In the genomic region with DNA sequence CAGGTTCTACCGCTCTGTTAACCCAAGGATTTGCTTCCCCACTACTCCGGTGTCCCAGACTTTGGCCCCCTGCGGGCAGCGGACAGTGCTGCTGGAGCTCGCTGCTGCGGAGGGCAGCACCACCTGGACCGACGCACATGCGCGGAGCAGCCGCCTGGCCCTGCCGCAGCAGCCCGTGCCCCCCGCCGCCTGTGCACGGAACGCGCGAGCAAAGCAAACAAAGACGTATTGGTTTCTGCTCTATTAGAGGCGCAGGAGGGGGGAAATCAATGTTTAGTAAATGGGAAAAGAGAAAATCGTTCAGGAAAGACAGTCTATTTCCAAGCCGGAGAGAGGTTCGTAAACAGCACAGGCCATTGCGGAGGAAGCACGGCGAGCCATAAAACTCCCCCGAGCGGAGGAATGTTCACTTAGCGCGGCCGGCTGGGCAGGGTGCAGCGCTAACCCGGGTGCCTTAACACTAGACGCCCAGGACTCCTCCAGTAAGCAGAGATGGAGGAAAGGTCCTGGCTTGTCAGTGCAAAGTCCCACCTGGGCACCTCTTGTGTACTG, we compare ENCODE assay signal across 9 mouse cellular contexts. TPM values are rescaled to one million over a fixed set of nuclear protein-coding genes. Genes with fewer than 3 reads are reported as not detected.
A peak's percentile ranks its signal among the peaks of the same experiment; 100 is the strongest.
DNase-seq lines count a peak whose midpoint lies in the region; ATAC-seq and TF ChIP-seq lines count a peak whose summit lies in the region.
"Had no signal": no experiment of that assay in that cellular context is flagged by ENCODE, and none has a peak within 500 bp of the region (broad histone marks: within the 10 kb centered on the region; RNA-seq: fewer than 3 reads in every experiment).

No protein-coding gene starts in this region.

- no peaks in the 10 kb centered on the region for H3K9me3 ChIP-seq in lung, embryonic 14.5 days (ENCODE audit: low read depth, low read length)
- no peaks in the 10 kb centered on the region for H3K9me3 ChIP-seq in hindbrain, embryonic 14.5 days (ENCODE audit: control insufficient read depth, low read length)

- H3K4me2 ChIP-seq in lung, embryonic 14.5 days, result peak overlapping the region; percentile 56
- peak overlapping the region; percentile 54 for H3K4me2 ChIP-seq in hindbrain, embryonic 14.5 days (replicated peaks)

- peaks cover 71% of the 10 kb centered on the region for H3K27me3 ChIP-seq in lung, embryonic 14.5 days (ENCODE audit: insufficient read depth, low read length)
- H3K27me3 ChIP-seq in hindbrain, embryonic 14.5 days (ENCODE audit: control insufficient read depth, insufficient read depth, low read length), result peaks cover 28% of the 10 kb centered on the region; the same call in 1 of the 2 replicates

- DNase-seq in lung, embryonic 14.5 days, result peak; percentile 39
- DNase-seq in lung, postnatal 10 days, result no peak
- DNase-seq in hindbrain, embryonic 14.5 days (ENCODE audit: low spot score), result peak; percentile 72
- peak; percentile 67 for DNase-seq in mesoderm, embryonic 11.5 days (ENCODE audit: low read depth, low spot score)
- no peak for DNase-seq in lung, adult 2 months
- DNase-seq in spleen, adult 12 weeks (ENCODE audit: low spot score), result no peak

- peak; percentile 47; the same call in 1 of the 2 replicates for ATAC-seq in lung, embryonic 14.5 days (ENCODE audit: insufficient read depth)
- ATAC-seq in hindbrain, embryonic 14.5 days (ENCODE audit: low FRiP score), result peak; percentile 72
- no peak for ATAC-seq in activated CD4-positive, CD25-positive, alpha-beta regulatory T cell, adult 4 months

- TF ChIP-seq POLR2A in cortical plate, adult 2 months (IDR thresholded peaks at IDR 0.05; ENCODE audit: extremely low read depth, insufficient read depth, low read length), result no peak
- TF ChIP-seq POLR2A in lung, adult 2 months (IDR thresholded peaks at IDR 0.05; ENCODE audit: borderline replicate concordance, extremely low read depth, low read depth, low read length), result no peak

- 0% methylated on average over 35 of the region's 35 CpGs for WGBS in lung, embryonic 14.5 days
- WGBS in hindbrain, embryonic 14.5 days, result under 1% methylated on average over 35 of the region's 35 CpGs
- under 1% methylated on average over 35 of the region's 35 CpGs for WGBS in lung, adult 2 months

- H3K9ac ChIP-seq in lung, embryonic 14.5 days, result no peak overlapping the region
- peak overlapping the region; percentile 47 for H3K9ac ChIP-seq in hindbrain, embryonic 14.5 days

- no peak overlapping the region for H3K27ac ChIP-seq in lung, embryonic 14.5 days (ENCODE audit: low read depth)
- no peak overlapping the region for H3K27ac ChIP-seq in cortical plate, adult 2 months (ENCODE audit: insufficient read depth, low read length)
- H3K27ac ChIP-seq in hindbrain, embryonic 14.5 days, result peak overlapping the region; percentile 78

- H3K4me1 ChIP-seq in lung, embryonic 14.5 days (ENCODE audit: insufficient read depth), result no peaks in the 10 kb centered on the region
- no peaks in the 10 kb centered on the region for H3K4me1 ChIP-seq in cortical plate, adult 2 months (ENCODE audit: control insufficient read depth, insufficient read depth, low read length)
- peaks cover 32% of the 10 kb centered on the region for H3K4me1 ChIP-seq in hindbrain, embryonic 14.5 days (replicated peaks; ENCODE audit: control insufficient read depth, insufficient read depth, low read length)
- H3K4me1 ChIP-seq in lung, adult 2 months (ENCODE audit: control insufficient read depth, insufficient read depth, low read length), result no peaks in the 10 kb centered on the region

- H3K4me3 ChIP-seq in lung, embryonic 14.5 days (ENCODE audit: low read depth, low read length), result peak overlapping the region; percentile 26
- peak overlapping the region; percentile 25 for H3K4me3 ChIP-seq in cortical plate, adult 2 months (ENCODE audit: insufficient read depth, low read length)
- H3K4me3 ChIP-seq in hindbrain, embryonic 14.5 days (replicated peaks; ENCODE audit: low read length), result peak overlapping the region; percentile 28
- H3K4me3 ChIP-seq in lung, adult 2 months (replicated peaks; ENCODE audit: extremely low read depth, low read depth, low read length), result no peak overlapping the region
- H3K4me3 ChIP-seq: myocyte had no signal

- H3K36me3 ChIP-seq in lung, embryonic 14.5 days (ENCODE audit: insufficient read depth), result no peaks in the 10 kb centered on the region
- H3K36me3 ChIP-seq in hindbrain, embryonic 14.5 days (replicated peaks; ENCODE audit: control insufficient read depth, insufficient read depth), result no peaks in the 10 kb centered on the region

- TF ChIP-seq CTCF in lung, embryonic 14.5 days (IDR thresholded peaks at IDR 0.05; ENCODE audit: low read depth), result peak; percentile 3; the same call in 1 of the 2 replicates
- TF ChIP-seq CTCF in cortical plate, adult 2 months (IDR thresholded peaks at IDR 0.05; ENCODE audit: extremely low read depth, insufficient read depth, low read length), result no peak
- no peak for TF ChIP-seq CTCF in lung, adult 2 months (IDR thresholded peaks at IDR 0.05; ENCODE audit: insufficient read depth, low read length)

RNA-seq across cellular contexts. Expression of gene Cacna2d2, which starts 21.4 kb away (rescaled TPM):
- 0.18 TPM in 1 of 2 replicates, not detected in the other for polyA plus RNA-seq in lung, embryonic 14.5 days (2014; fragmentation: Nextera tagmentation; extraction: Ambion mirVana)
- 29.2 and 32.9 TPM in 2 replicates for polyA plus RNA-seq in cortical plate, adult 2 months (2012; rRNA removed)
- 6.8 and 7.7 TPM in 2 replicates for polyA plus RNA-seq in hindbrain, embryonic 14.5 days (2014; fragmentation: Nextera tagmentation; extraction: Ambion mirVana)
- under 1 TPM; 0.16 to 0.41 TPM for polyA plus RNA-seq in activated CD4-positive, CD25-positive, alpha-beta regulatory T cell, adult 4 months (2017; shearing (Covaris generic))
- polyA plus RNA-seq in lung, adult 2 months (2012; rRNA removed), result 0.72 and 1.2 TPM in 2 replicates

RNA-seq across cellular contexts. Expression of gene 6430571L13Rik, which starts 37.6 kb away (rescaled TPM):
- polyA plus RNA-seq in lung, embryonic 14.5 days (2014; fragmentation: Nextera tagmentation; extraction: Ambion mirVana), result 0.27 and 0.28 TPM in 2 replicates
- polyA plus RNA-seq in cortical plate, adult 2 months (2012; rRNA removed), result 5.1 and 5.2 TPM in 2 replicates
- 5.4 and 5.6 TPM in 2 replicates for polyA plus RNA-seq in hindbrain, embryonic 14.5 days (2014; fragmentation: Nextera tagmentation; extraction: Ambion mirVana)
- 1 to 10 TPM; 2.7 to 4.6 TPM for polyA plus RNA-seq in activated CD4-positive, CD25-positive, alpha-beta regulatory T cell, adult 4 months (2017; shearing (Covaris generic))
- polyA plus RNA-seq in lung, adult 2 months (2012; rRNA removed), result 0.34 and 1.1 TPM in 2 replicates

RNA-seq across cellular contexts. Expression of gene Hemk1, which starts 39.9 kb away (rescaled TPM):
- polyA plus RNA-seq in lung, embryonic 14.5 days (2014; fragmentation: Nextera tagmentation; extraction: Ambion mirVana), result 9.8 and 11.3 TPM in 2 replicates
- polyA plus RNA-seq in cortical plate, adult 2 months (2012; rRNA removed), result 33.0 and 33.7 TPM in 2 replicates
- polyA plus RNA-seq in hindbrain, embryonic 14.5 days (2014; fragmentation: Nextera tagmentation; extraction: Ambion mirVana), result 16.7 and 19.1 TPM in 2 replicates
- 10 to 100 TPM; 25.4 to 27.3 TPM for polyA plus RNA-seq in activated CD4-positive, CD25-positive, alpha-beta regulatory T cell, adult 4 months (2017; shearing (Covaris generic))
- 16.9 and 21.0 TPM in 2 replicates for polyA plus RNA-seq in lung, adult 2 months (2012; rRNA removed)

Comparison
In these comparisons a context has a peak if more than half of its experiments do, and no peak if none do; other contexts are left out.
1. DNase-seq: peak in lung, embryonic 14.5 days (single experiment), hindbrain, embryonic 14.5 days (single experiment) and mesoderm, embryonic 11.5 days (single experiment); none in lung, postnatal 10 days (single experiment), lung, adult 2 months (single experiment) and spleen, adult 12 weeks (single experiment).